Mouse (Mus musculus): Measurements from ENCODE around the gene Ugt3a2.

GRCm38 (mm10) chr15:9337021-9337420, 1.7 kb downstream of the Ugt3a2 start:
- TF ChIP-seq CTCF (conservative IDR thresholded peaks at IDR 0.05; ENCODE audit: low read length) (no peak), NANOG (IDR thresholded peaks at IDR 0.05; ENCODE audit: borderline replicate concordance, low read length) (no peak)

All from E14TG2a.4 (cell line).